Mouse (Mus musculus) gastrocnemius, adult 8-10 months (tissue): ENCODE measurements around the gene H2afx. TPM values are rescaled to one million over a fixed set of nuclear protein-coding genes. Genes with fewer than 3 reads are reported as not detected.
"Not testable (repeated sequence)": the region's sequence is repeated elsewhere in the genome, so short reads cannot be mapped to it uniquely, and the experiment has no call there.

Source experiments
- DNase-seq, 2 experiments: peaks; one replicate each; pipeline ENCODE4 v3.0.0; 2022; ENCODE audit warnings: low spot score in 2 of 2
- total RNA-seq, 4 experiments: library from RNA; stranded (reverse); gene quantifications; 2 replicates each; pipeline ENCODE4 v1.2.4; 2022

Gene H2afx
- 10 to 100 TPM in 1 of 4 experiments, 1 to 10 TPM in 3; 7.8 to 10.3 (median 8.7) TPM for total RNA-seq

DNA sequence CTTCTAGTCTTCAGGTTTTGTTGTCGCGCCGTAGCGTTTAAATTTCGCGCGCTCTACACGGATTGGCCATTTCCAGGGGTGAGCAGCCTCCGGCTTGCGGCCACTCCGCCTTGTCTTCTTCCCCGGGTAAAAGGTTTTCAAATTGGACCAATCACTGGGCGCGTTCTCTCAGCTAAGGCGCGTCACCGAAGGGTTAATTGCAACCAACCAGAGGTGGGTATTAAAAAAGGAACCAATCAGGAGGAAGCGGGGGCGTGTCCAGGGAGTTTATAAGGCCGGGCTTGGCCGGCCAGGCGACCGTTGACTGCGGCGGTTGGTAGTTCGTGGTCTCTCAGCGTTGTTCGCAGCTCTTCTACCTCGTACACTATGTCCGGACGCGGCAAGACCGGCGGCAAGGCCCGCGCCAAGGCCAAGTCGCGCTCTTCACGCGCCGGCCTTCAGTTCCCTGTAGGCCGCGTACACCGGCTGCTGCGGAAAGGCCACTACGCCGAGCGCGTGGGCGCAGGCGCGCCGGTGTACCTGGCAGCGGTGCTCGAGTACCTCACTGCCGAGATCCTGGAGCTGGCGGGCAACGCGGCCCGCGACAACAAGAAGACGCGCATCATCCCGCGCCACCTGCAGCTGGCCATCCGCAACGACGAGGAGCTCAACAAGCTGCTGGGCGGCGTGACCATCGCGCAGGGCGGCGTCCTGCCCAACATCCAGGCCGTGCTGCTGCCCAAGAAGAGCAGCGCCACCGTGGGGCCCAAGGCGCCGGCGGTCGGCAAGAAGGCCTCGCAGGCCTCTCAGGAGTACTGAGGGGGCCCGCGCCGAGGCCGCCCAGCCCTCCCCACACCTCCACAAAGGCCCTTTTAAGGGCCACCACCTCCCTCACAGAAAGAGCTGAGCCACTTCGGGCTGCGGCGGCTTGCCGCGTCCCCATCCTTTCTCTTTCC lies at the start of gene H2afx:
Gene H2afx, plus strand, starts transcription at position 299 of the 935 bp plus-strand sequence.
- DNase-seq, result peak; percentile 97

DNA sequence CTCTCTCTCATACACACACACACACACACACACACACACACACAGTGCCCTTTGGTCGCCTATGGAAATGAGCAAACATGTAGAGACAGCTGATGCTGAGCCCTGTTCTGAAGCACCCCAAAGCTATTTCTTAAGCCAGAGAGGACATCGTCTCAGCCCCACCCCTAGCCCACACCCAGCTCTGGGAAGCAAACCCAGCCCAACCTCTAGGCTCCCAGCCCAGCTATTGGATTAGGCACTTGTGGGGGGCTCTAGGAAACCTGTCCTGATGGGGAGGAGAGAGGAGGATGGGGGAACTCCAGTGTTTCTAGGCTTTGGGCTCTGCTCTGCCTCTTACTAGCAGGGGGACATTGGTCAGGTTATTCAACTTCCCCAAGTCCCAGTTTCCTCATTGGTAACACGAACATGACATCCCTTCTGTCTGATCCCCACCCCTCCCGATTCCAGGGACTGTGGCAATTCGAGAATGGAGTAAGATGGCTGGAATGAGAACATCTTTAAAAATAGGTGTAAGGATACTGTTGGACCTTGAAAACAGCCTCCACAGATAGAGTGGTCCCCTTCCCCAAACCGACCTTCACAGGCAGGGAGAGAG lies 48.1 kb upstream of the H2afx start:
- DNase-seq, result no peak

DNA sequence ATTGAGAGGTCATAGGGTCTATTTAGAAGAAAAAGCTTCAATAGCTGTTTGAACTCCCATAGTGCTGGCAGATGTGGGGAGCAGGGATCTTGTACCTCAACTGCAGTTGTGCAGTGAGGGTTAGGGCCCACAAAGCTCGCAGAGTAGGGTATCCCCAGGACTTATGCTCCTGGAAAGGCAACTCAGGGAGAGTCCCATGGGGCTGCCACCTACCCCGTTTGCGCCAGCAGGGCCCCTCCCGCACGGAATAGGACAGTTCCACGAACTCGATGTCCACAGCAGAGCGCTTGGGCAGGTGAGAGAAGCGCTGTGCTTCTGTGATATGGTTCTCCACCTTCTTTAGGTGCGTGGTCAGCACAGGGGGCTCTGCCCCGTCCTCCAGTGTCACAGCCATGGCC lies 47.5 kb upstream of the H2afx start:
- DNase-seq, result no peak

DNA sequence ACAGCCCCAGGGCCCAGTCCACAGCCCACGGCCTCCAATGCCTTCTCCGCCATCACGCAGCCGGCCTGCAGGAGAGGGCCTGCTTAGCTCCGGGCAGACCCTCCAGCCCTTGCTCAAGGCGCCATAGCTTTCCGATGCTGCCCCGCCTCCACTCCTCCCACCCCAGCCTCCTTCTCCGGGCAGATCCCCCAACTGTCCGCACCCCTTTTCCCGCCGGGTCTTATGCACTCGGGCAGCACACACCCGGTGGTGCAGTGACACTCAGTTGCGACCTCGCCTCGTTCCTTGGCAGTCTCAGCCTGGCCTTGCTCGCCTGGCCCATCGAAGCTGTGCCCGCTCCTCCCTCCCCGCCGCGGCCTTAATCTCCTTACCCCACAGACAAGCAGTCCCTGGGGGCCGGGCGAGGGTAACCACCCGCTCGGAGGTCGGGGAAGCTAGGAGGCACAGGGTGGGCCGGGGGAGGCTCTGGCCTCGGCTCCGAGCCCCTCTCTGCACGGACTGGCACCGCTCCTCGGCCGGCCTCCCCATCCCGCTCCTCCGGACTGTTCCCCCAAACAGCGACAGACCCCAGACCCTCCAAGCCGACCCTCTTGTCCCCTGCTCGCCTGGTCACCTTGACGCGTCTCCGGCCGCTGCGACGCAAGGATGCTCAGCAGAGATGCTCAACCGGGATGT lies 47.0 kb upstream of the H2afx start:
- no peak for DNase-seq

DNA sequence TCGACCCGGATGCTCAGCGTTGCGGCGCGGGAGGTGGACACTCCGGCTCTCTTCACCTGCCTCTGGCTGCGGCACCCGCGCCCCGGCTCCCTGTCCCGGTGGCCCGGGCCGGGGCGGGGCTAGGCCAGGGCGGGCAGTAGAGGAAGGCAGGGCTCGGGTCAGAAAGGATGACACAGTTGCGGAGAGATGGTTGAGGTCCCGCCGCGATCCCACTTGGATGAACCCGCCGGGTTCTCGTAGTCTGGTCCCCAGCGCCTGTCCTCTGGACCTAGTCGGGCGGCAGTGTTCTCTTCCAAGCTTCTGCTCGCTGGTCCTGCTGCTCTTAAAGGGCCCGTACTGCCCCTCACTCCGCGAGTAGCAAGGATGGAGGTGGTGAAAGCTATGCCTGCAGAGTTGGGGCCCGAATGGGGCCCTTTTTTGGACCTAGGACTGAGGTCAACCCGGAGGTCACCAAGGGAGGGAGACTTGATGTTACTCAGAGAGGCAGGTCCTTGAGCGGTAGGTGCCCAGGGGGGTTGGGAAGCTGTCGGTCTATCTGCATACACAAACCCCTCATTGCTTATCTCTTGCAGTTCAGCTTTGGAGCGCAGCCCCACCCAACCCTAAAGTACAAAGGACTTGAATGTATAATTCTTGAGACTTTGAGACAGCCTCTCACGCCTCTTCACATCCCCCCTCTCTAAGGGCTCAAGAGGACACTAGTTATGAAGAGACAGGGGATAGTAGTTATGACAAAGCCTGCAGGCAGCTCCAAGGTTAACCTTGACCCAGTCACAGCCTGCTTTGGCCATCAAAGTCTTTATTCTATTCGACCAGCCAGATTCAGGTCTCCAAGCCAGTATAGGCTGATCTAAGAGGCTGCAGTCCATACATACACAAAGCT lies 46.2 kb upstream of the H2afx start, which contains the start of gene Abcg4:
Gene Abcg4, minus strand, starts transcription at position 540 of the 883 bp plus-strand sequence.
- no peak for DNase-seq

DNA sequence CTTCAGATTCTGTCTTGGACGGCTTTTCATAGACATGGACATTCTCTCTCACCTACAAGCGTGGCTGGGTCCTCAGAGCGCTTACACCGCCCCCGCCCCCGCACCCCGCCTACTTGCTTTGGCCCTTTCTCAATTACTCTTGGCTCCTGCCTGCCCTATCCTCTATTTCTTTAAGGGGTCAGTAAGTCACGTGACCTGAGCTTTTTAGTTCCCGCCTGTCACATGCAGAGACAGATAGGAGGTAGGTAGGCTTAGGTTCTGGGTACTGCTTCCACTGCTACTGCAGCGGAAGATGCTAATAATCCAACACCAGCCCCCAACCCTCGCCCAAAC lies 45.6 kb upstream of the H2afx start:
- no peak for DNase-seq

DNA sequence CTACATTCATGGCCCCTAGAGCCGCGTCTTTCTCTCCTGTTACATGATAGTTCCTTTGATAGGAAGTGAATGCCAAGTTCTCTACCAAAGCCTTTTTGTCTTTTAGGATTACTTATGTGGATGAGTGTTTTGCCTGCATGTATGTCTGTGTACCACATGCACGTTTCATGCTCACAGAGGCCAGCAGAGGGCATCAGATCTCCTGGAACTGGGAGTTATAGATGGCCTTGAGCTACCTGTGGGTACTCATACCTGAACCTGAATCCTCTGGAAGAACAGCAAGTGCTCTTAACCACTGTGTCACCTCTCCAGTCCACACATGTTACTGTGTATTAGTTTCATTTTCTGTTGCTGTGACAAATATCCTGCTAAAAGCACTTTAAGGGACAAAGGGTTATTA lies 42.0 kb upstream of the H2afx start:
- DNase-seq, result no peak

DNA sequence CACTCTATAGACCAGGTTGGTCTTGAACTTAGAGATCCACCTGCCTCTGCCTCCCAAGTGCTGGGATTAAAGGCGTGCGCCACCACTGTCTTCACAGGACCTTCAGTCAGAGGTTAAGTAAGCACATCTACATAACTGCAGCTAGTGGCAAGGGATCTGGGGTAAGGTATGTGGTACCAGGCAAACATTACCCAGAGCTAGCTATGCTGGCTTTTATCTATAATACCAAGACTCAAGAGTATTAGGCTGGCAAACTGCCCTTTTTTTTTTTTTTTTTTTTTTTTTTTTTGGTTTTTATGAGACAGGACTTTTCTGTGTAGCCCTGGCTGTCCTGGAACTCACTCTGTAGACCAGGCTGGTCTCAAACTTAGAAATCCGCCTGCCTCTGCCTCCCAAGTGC lies 34.5 kb upstream of the H2afx start:
- DNase-seq, result not testable (repeated sequence)

DNA sequence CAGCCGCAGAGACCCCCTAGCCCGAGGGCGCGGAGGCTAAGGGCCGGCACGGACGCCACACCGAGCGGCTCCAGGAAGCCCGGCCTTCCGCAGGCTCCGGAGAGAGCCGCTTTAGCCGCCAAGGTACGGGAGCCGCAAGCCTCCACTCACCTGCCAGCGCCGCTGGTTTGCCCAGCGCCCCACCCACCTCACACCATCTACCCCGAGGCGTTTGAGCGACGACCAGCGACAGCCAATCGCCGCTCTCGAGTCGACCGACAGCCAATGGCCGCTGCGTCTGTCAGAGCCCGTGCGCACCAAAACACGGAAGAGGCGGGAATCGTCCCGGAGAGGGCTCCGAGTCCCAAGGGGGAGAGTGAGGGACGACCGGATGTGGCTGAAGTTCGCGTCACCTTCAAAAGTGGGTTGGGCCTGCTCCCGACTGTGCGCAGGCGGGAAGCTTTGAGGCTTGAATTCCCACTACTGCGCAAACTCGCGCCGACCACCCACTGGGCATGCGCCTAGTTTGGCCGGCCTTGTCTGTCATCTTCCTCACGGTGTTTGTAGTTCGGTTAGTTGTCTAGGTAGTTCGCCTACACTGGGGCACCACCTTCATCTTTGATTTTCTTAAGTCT lies 28.9 kb upstream of the H2afx start, which contains the start of gene Hinfp:
Gene Hinfp, minus strand, starts transcription at position 206 of the 614 bp plus-strand sequence.
- peak; percentile 95 to 98 for DNase-seq

DNA sequence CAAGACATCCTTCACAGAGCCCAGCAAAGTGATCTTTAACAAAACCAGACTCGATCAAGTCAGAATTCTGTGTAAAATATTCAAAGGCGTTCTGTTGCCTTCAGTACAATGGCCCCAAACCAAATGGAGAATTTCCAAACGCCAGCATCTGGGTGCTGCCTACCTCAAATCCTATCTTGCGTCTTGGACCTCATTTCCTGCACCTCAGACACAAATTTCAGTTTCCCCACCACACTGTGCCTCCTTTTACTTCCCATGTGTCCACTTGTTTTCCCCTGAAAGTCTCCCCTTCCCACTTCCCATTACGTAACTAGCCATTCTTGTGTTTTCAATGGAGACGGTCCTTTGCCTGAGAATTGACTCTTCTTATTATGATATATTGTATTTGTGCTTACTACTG lies 28.0 kb upstream of the H2afx start:
- no peak for DNase-seq

DNA sequence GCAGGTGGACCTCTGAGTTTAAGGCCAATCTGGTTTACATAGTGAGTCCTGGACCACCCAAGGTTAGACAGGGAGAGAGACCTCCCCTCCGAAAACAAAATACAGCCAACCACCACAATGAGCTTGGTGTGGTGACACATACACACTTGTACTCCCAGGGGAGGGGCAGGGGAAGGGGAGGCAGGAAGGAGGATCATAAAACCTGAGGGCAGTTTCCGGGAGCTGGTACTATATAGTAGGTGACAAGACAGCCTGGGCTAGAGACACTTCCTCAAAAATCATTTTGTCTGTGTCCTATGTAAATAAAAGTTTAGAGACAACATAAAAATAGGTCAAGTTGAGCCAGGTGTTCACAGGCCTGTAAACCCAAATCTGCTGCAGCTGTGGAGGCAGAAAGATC lies 27.2 kb upstream of the H2afx start:
- no peak for DNase-seq

DNA sequence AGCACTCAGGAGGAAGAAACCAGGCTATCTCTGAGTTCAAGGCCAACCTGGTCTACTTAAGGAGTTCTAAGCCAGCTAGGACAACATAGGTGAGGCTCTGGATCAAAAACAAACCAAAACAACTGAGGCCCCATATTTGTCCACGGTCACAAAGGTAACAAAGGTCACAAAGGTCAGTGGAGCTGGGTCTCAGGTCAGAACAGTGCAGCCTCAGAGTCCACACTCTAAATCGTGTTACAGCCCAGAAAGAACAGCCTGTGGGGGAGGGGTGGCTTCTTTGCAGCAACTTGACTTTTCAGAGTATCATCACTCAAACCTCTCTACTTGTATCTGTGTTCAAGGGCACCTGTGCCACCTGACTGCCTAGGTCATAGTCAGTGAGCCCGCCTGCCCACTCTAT lies 24.7 kb upstream of the H2afx start:
- DNase-seq, result no peak

DNA sequence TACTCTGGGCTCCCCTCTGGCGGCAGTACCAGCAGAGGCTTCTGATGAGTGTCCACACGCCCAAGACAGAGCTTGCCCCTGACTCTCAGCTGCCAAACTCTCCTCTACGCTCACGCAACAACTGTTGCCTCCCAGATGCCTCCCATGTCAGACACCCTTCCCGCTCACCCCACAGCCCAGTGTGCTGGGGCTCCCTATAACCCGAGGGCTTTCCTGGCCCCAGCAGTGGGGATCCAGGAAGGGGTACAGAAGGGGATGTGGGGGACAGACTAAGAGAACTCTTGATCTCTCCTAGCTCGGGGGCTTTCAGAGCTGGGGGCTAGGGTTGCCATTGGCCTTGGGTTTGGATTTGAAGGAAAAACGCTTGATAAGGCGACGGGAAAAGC lies 23.8 kb upstream of the H2afx start:
- no peak for DNase-seq

DNA sequence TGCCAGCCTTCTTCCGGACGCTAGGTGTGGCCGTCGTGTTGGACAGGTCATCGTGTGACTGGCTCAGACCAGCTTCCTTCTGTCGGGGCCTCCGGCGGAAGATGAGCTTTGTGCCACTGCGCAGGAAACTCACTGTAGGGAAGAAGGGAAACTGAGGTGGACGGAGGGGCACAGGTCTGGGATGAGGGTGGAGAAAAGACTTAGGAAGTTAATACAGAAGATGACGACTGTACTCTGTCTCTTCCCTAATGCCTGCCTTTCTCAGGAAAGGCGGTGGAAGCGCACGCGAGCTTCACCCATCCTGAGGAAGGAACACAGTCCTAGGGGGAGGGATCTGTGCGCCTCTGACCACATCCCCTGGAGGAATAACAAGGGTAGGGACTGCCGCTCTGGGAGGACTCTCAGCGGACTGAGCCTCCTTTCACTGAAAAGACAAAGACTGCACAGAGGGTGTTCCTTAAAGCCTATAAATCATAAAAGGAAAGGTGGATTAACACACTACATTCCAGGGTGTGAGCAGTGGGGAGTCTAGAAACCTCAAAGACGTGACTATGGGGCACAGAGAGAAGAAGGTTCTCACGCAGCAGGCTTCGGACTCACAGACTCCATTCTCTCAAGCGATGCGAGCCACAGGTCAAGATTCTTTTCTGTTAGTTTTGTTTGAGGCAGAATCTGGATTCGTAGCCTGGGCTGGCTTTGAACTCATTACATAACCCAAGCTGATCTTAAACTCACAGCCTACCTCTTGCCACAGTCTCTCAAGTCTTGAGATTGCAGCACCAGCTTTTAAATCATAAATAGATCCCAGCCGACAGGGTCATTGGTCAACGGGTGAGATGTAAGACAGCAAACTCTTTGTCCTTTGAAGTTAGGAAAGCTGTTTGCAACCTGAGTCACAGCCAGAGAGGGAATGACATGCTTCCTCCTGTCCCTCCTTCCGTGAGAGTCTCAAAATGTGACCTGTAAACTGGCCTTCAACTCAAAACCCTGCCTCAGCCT lies 23.1 kb upstream of the H2afx start:
- DNase-seq, result no peak

DNA sequence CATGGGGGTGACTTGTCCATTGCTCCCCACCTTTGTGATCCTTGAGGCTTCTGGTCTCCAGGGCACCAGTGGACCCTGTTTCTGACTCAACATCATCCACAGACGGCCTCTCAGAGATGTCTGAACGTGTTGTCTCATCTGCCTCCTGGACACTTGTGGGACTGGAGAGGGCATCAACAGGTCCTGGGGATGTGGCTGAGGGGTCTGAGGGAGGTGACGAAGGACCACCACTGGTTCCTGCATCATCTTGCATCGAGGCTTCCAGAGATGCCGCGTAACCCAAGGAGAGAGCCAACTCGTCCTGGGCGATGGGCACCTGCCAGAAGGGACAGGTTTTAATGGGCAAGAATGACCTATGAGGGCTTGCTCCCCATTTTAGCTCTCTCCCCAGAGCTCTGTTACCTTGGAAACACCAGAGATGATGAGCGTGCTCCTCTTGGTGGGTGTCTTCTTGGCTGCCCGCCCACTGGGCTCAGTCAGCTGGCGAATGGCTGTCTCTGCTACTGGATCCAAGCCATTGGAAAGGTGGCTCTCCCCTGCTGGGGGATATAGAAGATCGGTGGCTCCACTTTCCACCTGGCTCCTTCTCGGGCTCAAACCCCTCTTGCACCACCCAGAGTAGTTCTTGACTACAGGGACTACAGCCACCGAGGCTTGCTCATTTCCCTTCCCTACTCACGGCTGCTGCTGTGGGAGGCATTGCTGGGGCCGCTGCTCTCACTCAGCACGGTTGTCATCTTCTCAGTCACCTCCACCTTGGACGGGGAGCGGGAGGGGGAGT lies 20.8 kb upstream of the H2afx start:
- DNase-seq, result no peak

DNA sequence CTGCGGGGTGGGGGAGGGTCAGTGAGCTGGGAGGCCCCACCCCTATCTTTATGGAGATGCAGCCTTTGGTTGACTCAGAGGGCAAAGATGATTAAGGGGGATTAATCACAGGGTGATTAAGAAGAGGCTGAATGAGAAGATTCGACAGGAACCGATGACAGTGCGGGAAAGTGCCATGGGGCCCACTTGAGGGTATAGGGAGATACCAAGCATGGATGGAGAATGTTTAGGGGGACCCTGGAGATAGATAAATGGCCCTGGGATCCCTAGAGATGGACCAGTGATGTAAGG lies 20.3 kb upstream of the H2afx start:
- no peak for DNase-seq

DNA sequence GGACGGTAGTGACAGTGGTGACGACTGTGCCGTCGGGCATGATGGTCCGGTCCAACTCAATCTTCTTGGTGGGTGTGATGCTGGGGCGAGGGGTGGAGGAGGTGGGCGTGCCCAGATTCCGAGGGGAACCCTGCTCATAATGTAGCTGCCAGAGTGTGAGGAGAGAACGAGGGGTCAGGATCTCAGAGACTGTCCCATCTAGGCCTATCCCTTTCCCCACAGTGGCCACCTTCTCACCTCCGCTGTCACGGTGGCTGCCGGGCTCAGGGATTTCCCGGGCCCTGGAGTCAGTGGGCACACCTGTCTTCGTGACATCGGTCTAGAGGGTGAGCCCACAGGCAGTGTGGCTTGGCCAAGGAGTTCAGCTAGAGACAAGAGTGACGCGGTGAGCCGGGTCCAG lies 19.6 kb upstream of the H2afx start:
- no peak for DNase-seq

DNA sequence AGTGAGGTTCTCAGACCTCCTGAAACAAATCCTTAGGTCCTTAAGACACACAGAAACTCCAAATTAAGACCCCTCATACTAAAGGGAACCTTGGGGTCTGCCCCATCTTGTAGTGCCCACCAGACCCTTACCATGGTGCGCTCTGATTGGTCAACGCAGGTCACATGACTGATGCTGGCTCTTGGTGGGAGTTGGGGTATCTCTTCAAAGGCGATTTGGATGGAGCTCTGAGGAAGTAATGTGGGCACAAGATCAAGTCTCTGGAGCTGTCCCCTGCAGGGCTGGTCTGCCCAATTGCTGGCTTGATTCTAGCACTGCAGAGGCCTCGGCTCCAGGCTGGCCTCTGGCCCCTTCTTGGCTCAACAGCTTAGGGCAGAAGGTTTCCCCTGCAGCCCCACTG lies 17.0 kb upstream of the H2afx start:
- DNase-seq, result no peak
